Mouse (Mus musculus): ENCODE measurements around the gene Npnt. TPM values are rescaled to one million over a fixed set of nuclear protein-coding genes. Genes with fewer than 3 reads are reported as not detected.

Npnt gene
- polyA plus RNA-seq, 1 experiment, result 123 TPM

DNA sequence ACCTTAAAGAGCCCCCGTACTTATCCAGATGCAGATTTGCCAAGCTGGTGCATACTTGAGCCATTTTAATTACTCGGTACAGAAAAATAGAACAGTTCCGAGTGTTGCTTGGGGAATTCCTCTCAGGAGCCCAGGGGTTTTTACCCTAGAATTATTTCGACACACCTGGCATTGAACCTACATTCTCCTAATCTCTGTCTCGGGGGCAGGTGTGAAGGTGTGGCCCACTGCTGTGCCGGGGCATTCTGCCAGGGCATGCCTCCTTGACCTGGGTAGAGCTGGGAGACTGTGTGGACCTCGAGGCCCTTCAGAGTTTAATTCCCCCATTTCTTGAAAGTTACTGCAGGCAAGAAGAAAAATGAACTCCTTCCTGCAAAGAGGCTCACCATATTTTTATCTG lies 4.4 kb downstream of the Npnt start:
- Histone ChIP-seq H3K27me3 (ENCODE audit: control insufficient read depth, insufficient read depth, insufficient read length) (no peaks in the 10 kb centered on the region), H3ac (ENCODE audit: control insufficient read depth, insufficient read length) (no peak overlapping the region)

DNA sequence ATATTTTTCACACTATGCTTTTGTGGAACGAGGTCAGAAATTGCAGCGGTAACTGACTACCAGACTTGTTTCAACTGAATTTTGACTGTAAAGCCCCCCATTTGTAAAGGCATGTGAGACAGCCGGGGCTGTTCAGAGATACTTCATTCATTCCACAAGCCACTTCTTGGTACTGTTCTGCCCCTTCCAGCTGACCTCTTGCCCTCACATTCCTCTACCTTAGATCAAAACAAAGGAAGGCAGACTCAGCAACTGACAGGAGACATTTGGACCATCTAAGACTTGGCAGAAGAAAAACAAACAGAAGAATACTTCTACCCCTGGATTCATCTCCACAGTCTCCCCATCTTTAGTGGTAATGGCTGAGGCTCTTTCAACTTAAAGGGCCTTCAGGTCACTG lies 5.5 kb downstream of the Npnt start:
- Histone ChIP-seq H3K27me3 (ENCODE audit: control insufficient read depth, insufficient read depth, insufficient read length) (no peaks in the 10 kb centered on the region), H3K36me3 (ENCODE audit: control insufficient read depth, insufficient read depth) (no peaks in the 10 kb centered on the region), H3K79me2 (ENCODE audit: control insufficient read depth, insufficient read depth) (peaks cover 4% of the 10 kb centered on the region), H3K4me3 (no peak overlapping the region), H3ac (ENCODE audit: control insufficient read depth, insufficient read length) (no peak overlapping the region), H3K4me2 (ENCODE audit: low read depth) (no peak overlapping the region)
- no peak for TF ChIP-seq MAX (IDR thresholded peaks at IDR 0.05; ENCODE audit: low read depth)
- TF ChIP-seq POLR2A (IDR thresholded peaks at IDR 0.05; ENCODE audit: insufficient read length, low read depth), result no peak
- no peak for TF ChIP-seq REST (IDR thresholded peaks at IDR 0.05; ENCODE audit: insufficient read depth, insufficient read length)
- TF ChIP-seq SRF (IDR thresholded peaks at IDR 0.05; ENCODE audit: control insufficient read depth, insufficient read length, low read depth), result no peak
- no peak for TF ChIP-seq CEBPB (IDR thresholded peaks at IDR 0.05; ENCODE audit: insufficient read depth, poor library complexity, severe bottlenecking)
- no peak for TF ChIP-seq E2F4 (IDR thresholded peaks at IDR 0.05; ENCODE audit: insufficient read depth)

More for the DNA sequence above, 4.4 kb downstream of the Npnt start:
- no peak overlapping the region for H3K4me3 ChIP-seq
- no peak overlapping the region for H3K4me2 ChIP-seq (ENCODE audit: low read depth)
- peaks cover 4% of the 10 kb centered on the region for H3K79me2 ChIP-seq (ENCODE audit: control insufficient read depth, insufficient read depth)
- no peak for TF ChIP-seq MYOG (IDR thresholded peaks at IDR 0.05; ENCODE audit: control insufficient read depth in 1 of 3, insufficient read depth in 1 of 3, insufficient read length in 2 of 3, low read depth in 2 of 3)
- TF ChIP-seq POLR2AphosphoS2 (IDR thresholded peaks at IDR 0.05; ENCODE audit: insufficient read length, low read depth), result no peak
- no peak for TF ChIP-seq REST (IDR thresholded peaks at IDR 0.05; ENCODE audit: insufficient read depth, insufficient read length)
- no peak for TF ChIP-seq SRF (IDR thresholded peaks at IDR 0.05; ENCODE audit: control insufficient read depth, insufficient read length, low read depth)
- no peak for TF ChIP-seq TCF3 (IDR thresholded peaks at IDR 0.05; ENCODE audit: insufficient read length, low read depth)
- TF ChIP-seq USF1 (IDR thresholded peaks at IDR 0.05; ENCODE audit: low read depth), result no peak
- no peak for TF ChIP-seq E2F4 (IDR thresholded peaks at IDR 0.05; ENCODE audit: insufficient read depth)
- no peak for TF ChIP-seq CEBPB (IDR thresholded peaks at IDR 0.05; ENCODE audit: insufficient read depth, poor library complexity, severe bottlenecking)
- TF ChIP-seq TCF12 (IDR thresholded peaks at IDR 0.05; ENCODE audit: insufficient read depth, poor library complexity, severe bottlenecking), result no peak
- no peak for TF ChIP-seq MAX (IDR thresholded peaks at IDR 0.05; ENCODE audit: low read depth)
- no peak for TF ChIP-seq MYOD1 (IDR thresholded peaks at IDR 0.05; ENCODE audit: control insufficient read depth in 1 of 3, insufficient read length in 2 of 3, low read depth in 2 of 3)
- no peak for TF ChIP-seq POLR2A (IDR thresholded peaks at IDR 0.05; ENCODE audit: insufficient read length, low read depth)
- H3K36me3 ChIP-seq (ENCODE audit: control insufficient read depth, insufficient read depth), result no peaks in the 10 kb centered on the region

- peaks cover 4% of the 10 kb centered on the region for H3K79me2 ChIP-seq (ENCODE audit: control insufficient read depth, insufficient read depth)
- H3K36me3 ChIP-seq (ENCODE audit: control insufficient read depth, insufficient read depth), result no peaks in the 10 kb centered on the region
- no peak overlapping the region for H3K4me3 ChIP-seq
- H3K27me3 ChIP-seq (ENCODE audit: control insufficient read depth, insufficient read depth, insufficient read length), result no peaks in the 10 kb centered on the region
- H3K4me2 ChIP-seq (ENCODE audit: low read depth), result no peak overlapping the region
- no peak overlapping the region for H3ac ChIP-seq (ENCODE audit: control insufficient read depth, insufficient read length)
- TF ChIP-seq CEBPB (IDR thresholded peaks at IDR 0.05; ENCODE audit: insufficient read depth, poor library complexity, severe bottlenecking) (no peak), POLR2A (IDR thresholded peaks at IDR 0.05; ENCODE audit: insufficient read length, low read depth) (no peak), TCF3 (IDR thresholded peaks at IDR 0.05; ENCODE audit: insufficient read length, low read depth) (no peak), TCF12 (IDR thresholded peaks at IDR 0.05; ENCODE audit: insufficient read depth, poor library complexity, severe bottlenecking) (no peak), MAX (IDR thresholded peaks at IDR 0.05; ENCODE audit: low read depth) (no peak), REST (IDR thresholded peaks at IDR 0.05; ENCODE audit: insufficient read depth, insufficient read length) (no peak), MYOG (IDR thresholded peaks at IDR 0.05; ENCODE audit: control insufficient read depth in 1 of 3, insufficient read depth in 1 of 3, insufficient read length in 2 of 3, low read depth in 2 of 3) (no peak), SRF (IDR thresholded peaks at IDR 0.05; ENCODE audit: control insufficient read depth, insufficient read length, low read depth) (no peak), MYOD1 (IDR thresholded peaks at IDR 0.05; ENCODE audit: control insufficient read depth in 1 of 3, insufficient read length in 2 of 3, low read depth in 2 of 3) (no peak), E2F4 (IDR thresholded peaks at IDR 0.05; ENCODE audit: insufficient read depth) (no peak), POLR2AphosphoS2 (IDR thresholded peaks at IDR 0.05; ENCODE audit: insufficient read length, low read depth) (no peak), USF1 (IDR thresholded peaks at IDR 0.05; ENCODE audit: low read depth) (no peak)
Measured at GRCm38 (mm10) chr3:132944193-132944592, 5.9 kb downstream of the Npnt start.

- TF ChIP-seq MAX (IDR thresholded peaks at IDR 0.05; ENCODE audit: low read depth) (no peak), SRF (IDR thresholded peaks at IDR 0.05; ENCODE audit: control insufficient read depth, insufficient read length, low read depth) (no peak), TCF12 (IDR thresholded peaks at IDR 0.05; ENCODE audit: insufficient read depth, poor library complexity, severe bottlenecking) (no peak), POLR2AphosphoS2 (IDR thresholded peaks at IDR 0.05; ENCODE audit: insufficient read length, low read depth) (no peak), E2F4 (IDR thresholded peaks at IDR 0.05; ENCODE audit: insufficient read depth) (no peak), MYOG (IDR thresholded peaks at IDR 0.05; ENCODE audit: control insufficient read depth in 1 of 3, insufficient read depth in 1 of 3, insufficient read length in 2 of 3, low read depth in 2 of 3) (no peak)
Measured at GRCm38 (mm10) chr3:132942778-132943177, 7.3 kb downstream of the Npnt start.

More at GRCm38 (mm10) chr3:132942778-132943177, 7.3 kb downstream of the Npnt start:
- H3K79me2 ChIP-seq (ENCODE audit: control insufficient read depth, insufficient read depth), result peaks cover 4% of the 10 kb centered on the region
- H3K27me3 ChIP-seq (ENCODE audit: control insufficient read depth, insufficient read depth, insufficient read length), result no peaks in the 10 kb centered on the region
- H3K4me3 ChIP-seq, result no peak overlapping the region
- no peaks in the 10 kb centered on the region for H3K36me3 ChIP-seq (ENCODE audit: control insufficient read depth, insufficient read depth)
- H3K4me2 ChIP-seq (ENCODE audit: low read depth), result no peak overlapping the region
- H3ac ChIP-seq (ENCODE audit: control insufficient read depth, insufficient read length), result no peak overlapping the region
